Mouse (Mus musculus): Measurements from ENCODE around the gene Mrgpre. TPM values are rescaled to one million over a fixed set of nuclear protein-coding genes. Genes with fewer than 3 reads are reported as not detected.

Mrgpre gene
- polyA plus RNA-seq (2017; shearing (Covaris generic)) = 1 to 10 TPM; 4.8 to 4.9 TPM

GRCm38 (mm10) chr7:143783996-143784829 is at the start of gene Mrgpre:
TSS of gene Mrgpre (minus strand) at chr7:143784500.
- peak; percentile 68 for ATAC-seq

DNA sequence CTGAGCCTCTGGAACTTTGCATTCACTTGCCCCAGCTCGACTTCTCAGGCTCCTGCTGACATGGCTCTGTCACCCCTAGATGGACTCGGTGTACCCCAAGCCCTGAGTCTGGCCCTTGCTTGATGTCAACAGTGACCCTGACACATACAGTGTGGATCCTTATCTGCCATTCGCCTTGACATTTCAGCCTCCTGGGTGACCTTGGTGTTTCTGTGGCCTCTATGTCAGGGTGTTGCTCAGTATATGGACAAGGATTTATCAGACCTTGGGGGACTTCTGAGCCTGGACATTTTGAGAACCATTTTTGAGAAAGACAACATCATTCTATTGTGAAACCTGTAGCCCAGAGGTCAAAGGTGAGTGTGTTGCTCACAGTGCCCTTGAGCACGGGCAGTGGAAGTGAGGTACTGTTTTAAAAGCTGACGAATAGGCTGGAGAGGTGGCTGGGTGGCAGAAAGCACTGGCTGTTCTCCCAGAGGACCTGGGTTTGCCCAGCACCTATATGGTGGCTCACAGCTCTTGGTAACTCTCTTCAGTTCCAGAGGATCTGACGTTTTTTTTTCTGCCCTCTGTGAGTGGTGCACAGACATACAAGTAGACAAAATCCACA is 49.4 kb upstream of the Mrgpre start:
- ATAC-seq = no peak

DNA sequence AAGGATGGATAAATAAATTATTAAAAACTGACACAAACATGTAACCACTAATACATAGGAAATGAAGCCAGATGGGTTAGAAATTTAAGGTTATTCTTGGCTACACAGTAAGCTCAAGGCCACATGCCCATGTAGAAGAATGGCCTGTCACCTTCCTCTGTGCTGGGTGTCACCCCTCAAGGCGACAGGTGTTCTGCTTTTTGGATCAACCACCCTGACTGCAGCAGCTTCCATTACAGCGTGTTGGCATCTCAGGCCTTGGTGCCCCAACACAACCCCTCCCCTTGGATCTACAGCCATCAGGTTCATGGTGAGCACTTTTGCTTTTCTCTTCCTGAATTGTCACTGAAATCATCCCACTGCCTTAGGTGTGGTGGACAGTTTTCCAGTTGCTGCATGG is 48.3 kb upstream of the Mrgpre start:
- ATAC-seq = no peak

- ATAC-seq = no peak
These were observed 47.9 kb upstream of the Mrgpre start for GRCm38 (mm10) chr7:143832196-143832595.

DNA sequence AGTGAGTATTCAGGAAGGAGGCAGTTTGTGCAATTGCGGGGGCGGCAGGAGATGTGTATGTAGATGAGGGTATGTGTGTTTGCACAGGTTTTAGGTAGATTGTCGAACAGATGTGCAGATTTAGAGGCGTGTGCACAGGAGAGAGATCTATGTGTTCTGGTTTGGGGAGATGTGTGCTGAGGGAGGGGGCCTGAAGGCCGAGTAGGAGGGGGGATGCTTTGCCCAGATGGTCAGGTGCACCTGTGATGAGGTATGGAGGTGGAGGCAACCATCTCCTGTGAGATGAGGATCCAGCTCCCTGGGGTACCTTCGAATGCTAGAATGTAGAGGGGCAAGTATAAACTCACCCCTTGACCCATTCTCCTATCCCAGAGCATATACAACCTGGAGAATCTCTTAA is 46.1 kb upstream of the Mrgpre start:
- ATAC-seq = peak; percentile 38

DNA sequence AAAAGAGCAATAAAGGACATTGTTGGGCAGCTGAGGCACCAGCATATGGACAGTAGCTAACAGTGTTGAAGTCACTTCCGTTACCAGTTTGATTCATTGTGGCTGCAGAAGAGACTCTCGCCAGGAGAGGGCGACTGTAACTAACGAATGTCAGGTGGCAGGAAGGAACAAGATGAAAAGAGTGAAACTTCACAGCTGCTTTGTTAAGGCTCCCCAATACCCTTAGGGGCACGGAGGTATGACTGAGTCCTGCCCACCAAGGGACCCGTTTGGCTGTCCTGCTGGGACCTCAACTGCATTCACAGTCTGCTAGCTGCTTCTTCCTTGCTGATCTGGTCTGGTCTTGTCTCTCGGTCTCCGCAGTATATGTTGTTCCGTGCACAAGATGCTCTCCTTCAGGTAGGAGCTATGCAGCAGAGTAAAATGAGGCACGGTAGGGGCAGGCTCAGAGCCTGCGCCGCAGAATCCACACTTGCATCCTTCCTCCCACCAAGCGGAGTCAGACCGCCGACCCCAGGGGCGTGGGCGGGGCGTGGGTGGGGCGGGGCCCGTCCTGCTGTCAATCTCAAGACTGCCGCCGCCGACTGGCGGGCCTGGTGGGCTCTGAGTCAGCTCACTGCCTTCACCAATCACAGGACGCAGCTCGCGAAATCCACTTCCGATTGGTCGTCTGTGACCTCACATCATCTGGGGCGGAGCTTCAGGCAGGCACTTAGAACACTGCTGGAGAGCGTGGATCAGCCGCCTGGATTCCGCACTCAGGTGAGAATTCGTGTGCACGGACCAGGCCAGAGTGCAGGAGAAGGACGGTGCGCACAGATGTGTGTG is 45.4 kb upstream of the Mrgpre start:
- peak; percentile 95 for ATAC-seq

GRCm38 (mm10) chr7:143826985-143827384 is 42.7 kb upstream of the Mrgpre start:
- no peak for ATAC-seq

- no peak for ATAC-seq
These were observed 38.9 kb upstream of the Mrgpre start for GRCm38 (mm10) chr7:143823266-143823605.

DNA sequence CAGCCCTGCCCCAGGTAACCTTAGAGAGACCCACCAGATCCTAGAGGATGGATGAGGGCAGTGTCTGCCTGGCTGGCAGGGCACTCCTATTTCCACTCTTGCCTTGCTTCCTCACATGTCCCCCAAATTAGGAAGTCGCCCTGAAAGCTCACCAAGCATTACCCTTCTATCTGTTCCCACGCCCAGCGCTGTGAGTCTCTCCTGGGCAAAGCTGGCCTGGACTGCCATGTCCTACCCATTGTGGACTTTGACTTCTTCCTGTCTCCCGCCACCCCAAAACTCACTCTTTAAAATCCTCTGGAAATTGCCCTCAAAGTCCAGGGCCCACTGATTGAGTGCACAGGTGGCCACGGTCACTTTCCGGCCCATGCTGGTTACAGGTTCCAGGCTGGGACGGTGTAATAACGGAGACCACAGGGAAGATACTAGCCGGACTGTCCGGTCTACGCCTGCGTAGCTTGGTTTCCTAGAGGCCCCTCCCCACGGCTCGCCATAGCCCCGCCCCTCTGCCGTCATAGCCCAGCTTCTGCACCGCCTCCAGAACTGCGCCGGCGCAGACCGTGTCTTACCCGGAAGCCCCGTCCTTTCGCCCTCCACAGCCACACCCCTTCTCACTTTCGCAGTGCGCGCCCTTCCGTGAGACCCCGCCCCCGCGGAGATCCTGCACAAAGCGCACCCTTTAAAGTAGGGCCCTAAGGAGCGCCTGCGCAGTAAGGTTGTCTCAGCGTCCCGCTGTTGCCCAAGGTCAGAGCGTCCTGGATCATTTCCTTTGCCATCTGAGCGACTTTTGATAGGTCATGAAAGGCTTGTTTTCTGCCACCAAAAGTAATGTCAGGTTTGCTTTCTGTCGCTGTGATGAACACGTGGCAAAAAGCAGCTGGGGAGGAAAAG is 38.3 kb upstream of the Mrgpre start, which contains the start of the genes Nadsyn1 and Dhcr7:
Gene Nadsyn1, minus strand, starts transcription at position 475 of the 891 bp plus-strand sequence.
Gene Dhcr7, plus strand, starts transcription at position 771 of the 891 bp plus-strand sequence.
- peak; percentile 99 for ATAC-seq

DNA sequence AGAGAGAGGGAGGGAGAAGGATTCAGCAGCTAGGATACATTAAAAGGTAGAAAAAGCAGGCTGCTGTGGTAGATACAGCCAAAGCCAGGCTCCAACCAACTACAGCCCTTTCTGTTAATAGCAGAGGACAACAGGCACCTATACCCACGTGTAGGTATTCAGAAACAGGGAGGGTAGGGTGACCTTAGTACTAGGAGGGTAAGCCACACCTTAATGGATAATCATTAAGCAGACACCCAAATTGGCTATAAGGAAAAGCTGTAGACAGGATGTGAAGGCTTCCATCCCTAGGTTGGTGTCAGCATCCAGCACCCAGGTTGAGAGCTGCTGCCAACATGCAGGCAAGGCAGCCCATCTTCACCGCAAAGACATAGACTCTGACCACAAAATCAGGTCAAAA is 36.9 kb upstream of the Mrgpre start:
- no peak for ATAC-seq

GRCm38 (mm10) chr7:143819201-143819600 is 34.9 kb upstream of the Mrgpre start:
- ATAC-seq = no peak

DNA sequence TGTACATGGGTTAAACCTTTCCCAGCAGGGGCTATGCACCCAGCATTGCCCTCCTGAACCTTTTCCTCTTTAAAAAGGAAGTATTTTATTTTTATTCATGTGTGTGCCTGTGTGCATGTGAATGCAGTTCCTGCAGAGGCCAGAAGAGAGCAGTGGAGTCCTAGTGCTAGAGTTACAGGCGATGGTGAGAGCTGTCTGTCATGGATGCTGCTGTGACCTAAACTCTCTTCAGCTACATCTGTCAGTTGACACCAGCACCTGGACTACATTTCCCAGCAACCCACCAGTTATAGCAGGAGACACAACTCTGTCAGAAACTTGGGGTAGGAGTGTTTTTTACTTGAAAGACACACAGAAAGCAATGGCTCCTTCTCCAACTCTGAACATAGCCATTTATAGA is 24.6 kb upstream of the Mrgpre start:
- no peak for ATAC-seq

DNA sequence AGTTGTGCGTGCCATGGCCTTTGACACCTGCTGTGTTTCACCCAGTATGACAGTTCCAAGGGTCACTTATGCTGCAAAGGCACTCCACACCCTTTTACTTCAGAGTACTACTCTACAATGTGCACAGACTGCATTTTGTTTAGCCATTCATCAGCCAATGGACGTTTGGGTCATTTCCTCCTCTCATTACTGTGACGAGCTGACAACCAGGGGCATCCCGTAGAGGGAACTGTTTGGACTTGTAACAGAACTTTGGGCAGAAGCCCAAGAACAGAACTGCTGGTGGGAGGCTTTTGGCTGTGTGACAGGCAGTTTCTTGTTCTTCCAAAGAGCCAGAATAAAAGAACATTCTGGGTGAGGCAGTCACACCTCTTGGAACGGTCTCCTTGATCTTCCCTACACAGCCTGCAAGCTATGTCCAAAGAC is 20.9 kb upstream of the Mrgpre start:
- ATAC-seq = no peak

DNA sequence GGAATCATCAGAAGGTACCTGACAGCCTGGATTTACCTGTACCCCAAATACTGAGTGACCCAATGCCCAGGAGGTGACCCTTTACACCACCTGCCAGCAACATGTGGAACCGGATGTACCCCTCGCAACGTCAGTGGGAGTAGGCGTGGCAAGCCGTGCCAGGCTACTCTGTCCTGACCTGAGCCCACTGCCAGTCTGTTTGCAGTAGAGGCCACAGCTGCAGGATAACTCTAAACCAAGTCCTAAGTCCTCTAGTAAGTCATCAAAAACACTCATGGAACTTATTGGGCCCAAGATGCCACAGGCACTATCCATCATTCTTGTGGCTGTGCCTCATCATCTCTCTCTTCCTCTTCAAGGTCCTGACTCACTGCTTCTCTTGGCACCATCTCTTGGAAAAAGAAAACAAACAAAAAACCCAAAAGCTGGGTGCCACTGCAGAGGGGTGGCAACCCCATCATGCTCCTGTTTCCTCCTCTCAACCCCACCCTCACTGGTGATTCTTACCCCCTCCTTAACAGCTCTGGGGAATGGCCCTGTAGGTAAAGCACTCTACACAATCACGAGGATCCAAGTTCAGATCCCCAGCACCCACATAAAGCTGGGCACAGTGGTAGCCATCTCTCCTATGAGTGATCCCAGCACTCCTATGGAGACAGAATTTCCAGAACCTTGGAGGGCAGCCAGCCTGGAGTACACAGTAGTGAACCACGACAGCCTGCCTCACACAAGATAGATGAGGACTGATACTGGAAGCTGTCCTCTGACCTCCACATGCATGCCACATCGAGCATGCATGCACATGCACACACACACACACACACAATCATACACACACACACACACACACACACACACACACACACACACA is 17.1 kb upstream of the Mrgpre start:
- no peak for ATAC-seq

- ATAC-seq = no peak
These were observed 16.5 kb upstream of the Mrgpre start for GRCm38 (mm10) chr7:143800770-143801169.

- ATAC-seq = no peak
These were observed 14.5 kb upstream of the Mrgpre start for GRCm38 (mm10) chr7:143798783-143799182.

GRCm38 (mm10) chr7:143793121-143793520 is 8.8 kb upstream of the Mrgpre start:
- peak; percentile 19 for ATAC-seq

GRCm38 (mm10) chr7:143792336-143792985 is 8.2 kb upstream of the Mrgpre start:
- ATAC-seq = no peak

DNA sequence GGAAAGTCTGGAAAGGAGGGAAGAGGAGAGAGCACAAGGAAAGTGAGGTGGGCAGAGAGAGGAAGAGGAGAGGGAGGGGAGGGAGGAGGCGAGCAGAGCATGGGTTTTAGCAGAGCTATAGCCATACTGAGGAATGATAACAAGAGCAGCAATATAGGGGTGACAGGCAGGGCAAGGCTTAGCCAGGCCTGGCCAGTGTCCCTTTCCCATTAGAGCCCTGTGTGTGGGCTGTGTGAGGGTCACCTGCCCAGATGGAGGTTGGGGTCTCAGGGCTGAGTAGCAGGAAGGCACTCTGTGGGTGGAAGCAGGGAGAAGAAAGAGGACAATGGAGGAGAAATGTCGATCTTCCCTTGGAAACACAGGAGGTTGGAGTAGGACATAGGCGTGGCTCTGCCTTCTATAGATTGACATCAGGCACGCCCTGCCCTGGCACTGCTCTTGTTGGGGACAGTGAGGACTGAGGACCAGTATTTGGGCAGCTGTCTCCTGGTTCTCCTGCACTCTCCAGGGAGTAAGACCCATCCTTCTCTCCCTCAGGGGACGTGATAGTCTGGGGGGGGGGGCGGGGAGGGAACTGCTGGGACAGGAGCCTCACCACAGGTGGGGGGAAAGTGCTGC is 813 bp downstream of the Mrgpre start:
- no peak for ATAC-seq

DNA sequence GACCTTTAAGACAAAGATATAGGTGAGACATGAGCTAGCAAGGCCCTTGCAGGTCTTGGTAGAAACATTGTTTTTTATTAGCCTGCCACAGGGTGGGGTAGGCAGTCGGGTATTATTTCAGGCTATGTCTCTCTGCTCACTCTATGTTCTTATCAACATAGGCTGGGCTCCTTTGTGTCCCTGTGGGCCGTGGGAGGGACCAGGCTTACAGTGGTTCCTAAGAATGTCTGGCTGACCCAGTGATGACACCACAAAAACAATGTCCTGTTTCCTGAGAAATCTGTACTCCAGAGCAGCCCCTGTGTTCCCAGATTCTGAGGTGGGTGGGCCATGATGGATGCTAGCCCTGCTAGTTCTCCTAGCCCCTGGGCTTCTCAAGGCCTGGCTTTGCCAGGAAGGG is 6.9 kb downstream of the Mrgpre start:
- no peak for ATAC-seq
